Mouse (Mus musculus): Measurements from ENCODE around the gene Dhx33.

DNA sequence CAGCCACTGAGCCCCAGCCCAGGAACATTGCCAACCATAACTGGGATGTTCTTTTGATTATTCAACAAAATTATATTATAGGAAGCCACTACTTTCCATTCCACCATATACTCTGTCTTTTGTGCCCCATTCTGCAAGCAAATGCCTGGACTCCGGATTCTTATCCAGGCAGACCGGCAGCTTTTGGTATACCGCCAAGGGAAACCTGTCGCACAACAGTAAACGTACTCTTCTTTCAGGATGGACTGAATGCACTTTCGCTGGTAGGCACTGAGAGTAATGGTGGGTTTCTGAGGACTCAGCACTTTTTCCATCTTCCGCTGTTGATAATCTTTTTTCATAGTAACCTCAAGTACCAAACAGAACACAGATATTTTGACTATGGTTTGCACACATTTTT is 60.6 kb downstream of the Dhx33 start:
- no peak for TF ChIP-seq POLR2A (IDR thresholded peaks at IDR 0.05; ENCODE audit: insufficient read depth, low read depth, low read length)
- TF ChIP-seq CTCF (IDR thresholded peaks at IDR 0.05), result no peak
- TF ChIP-seq EP300 (IDR thresholded peaks at IDR 0.05; ENCODE audit: insufficient read depth, low read depth, low read length), result no peak

Measured in heart, adult 2 months (tissue).